Mouse (Mus musculus) frontal cortex, adult (tissue): ENCODE measurements at regions not wholly inside any gene's neighbourhood (a gene's known extent, or its start where the extent isn't known, plus 50 kb on each side); places are given as distances from the start of the nearest gene placed in this dataset.

ENCODE experiments used
- ATAC-seq: cut with Nextera tagmentation; 2 replicates; pipeline ENCODE4 v1.9.2; 2017; ENCODE audit warnings: mild to moderate bottlenecking, moderate library complexity, mixed read lengths; ENCODE audit not compliant: low TSS enrichment

DNA sequence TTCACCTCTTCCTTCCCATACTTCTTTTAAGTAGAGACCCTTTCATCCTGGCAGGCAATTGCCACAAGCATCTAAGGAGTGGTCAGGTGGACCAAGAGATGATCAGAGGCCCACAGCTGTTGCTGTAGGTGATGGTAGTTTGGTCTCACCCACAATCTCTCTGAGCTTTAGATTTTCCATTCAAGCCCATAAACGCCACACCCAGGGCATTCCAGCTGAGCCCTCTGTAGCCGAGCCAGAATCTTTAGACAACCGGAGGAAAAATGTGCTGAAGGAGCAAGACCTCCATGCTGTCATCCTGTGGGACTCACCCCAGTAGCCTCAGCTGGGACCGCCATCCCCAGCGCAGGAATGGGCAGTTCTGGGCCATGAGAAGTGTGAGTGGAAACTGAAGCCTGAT lies 93.7 kb upstream of the Dlx2 start:
- no peak for ATAC-seq

DNA sequence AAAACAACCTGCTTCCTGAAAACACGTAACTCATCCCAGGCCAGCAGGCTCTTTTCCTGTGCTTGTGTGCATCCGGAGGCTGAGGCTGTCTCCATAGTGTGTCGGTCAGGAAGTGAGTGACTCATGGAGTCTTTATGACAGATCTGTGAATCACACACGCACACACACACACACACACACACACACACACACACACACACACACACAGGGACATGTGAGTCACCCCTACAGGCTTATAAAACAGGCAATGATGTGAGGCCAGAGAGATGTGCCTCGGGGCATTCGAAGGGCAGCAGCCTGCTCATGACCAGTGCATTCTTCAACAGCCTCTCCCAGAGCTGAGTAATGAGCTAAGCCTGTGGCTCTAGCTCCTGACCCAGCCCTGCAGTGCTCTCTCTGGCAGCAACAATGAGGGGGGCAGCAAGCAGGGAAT lies 97.5 kb upstream of the Dlx2 start:
- ATAC-seq, result peak; percentile 90

DNA sequence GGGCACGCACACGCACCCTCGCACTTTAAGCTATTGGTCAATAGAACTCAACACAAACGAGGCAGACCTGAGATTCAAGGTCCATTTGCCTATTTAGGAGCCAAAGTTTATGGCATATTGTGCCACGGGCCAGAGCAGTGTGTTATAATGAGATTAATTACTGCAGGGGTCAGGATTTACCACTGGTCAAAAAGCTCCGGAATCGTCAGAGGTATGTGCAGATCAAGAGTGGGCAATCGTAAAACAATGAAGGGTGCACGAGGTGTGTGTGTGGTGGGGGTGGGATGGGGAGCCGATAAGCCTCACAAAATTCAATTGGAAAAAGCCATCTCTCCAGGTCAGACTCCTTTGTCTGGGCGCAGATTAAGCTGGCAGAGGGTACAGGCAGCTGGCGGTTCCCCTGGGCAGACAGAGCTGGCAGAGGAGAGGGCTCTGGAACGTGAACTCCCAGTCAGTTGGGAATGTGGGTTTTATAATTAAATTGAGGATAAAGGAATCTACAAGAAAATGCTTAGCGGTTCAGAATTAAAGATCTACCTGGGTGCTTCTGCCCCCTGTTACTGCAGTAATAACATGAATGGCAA lies 97.4 kb upstream of the Itga6 start:
- ATAC-seq, result no peak

DNA sequence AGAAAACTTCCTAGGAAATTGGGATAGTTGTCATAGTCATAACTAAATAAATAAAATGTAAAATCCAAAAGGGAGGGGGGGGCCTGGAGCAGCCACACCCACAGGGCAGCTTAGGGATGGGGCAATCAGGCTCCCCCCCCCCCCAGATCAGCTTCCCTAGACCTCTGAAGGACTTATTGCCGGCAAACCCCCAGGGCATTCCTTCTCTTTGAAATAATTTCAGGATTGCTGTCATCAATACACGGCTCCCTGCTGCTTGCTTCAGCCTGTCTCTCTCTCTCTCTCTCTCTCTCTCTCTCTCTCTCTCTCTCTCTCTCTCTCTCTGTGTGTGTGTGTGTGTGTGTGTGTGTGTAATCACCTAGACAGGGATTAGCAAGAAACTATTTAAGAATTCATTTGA lies 93.8 kb upstream of the Itga6 start:
- ATAC-seq, result no peak

DNA sequence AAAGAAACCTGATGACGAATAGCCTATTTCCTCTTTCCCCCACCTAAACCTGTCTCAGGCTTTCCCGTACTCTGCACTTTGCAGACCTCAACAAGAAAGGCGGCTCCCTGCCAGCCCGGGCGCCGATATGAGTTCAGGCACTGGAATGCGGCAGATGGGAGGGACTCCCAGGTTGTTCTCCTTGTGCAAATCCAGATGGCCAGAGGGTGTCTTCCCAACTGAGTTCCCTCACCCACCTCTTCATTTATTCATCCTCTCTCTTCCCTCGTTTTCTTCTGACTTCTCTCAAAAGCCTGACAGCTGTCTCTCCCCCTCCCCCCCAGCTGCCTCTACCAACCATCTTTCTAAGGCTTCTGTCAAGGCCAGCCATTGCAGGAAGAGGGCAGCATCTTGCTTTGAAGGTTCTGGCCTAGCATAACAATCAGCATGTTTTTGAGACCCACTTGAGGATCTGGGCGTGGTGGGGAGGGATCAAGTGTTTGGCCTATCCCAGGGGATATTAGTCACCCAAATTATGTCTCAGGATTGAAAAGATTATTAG lies 93.1 kb upstream of the Itga6 start:
- ATAC-seq, result peak; percentile 55; the same call in 1 of the 2 replicates

DNA sequence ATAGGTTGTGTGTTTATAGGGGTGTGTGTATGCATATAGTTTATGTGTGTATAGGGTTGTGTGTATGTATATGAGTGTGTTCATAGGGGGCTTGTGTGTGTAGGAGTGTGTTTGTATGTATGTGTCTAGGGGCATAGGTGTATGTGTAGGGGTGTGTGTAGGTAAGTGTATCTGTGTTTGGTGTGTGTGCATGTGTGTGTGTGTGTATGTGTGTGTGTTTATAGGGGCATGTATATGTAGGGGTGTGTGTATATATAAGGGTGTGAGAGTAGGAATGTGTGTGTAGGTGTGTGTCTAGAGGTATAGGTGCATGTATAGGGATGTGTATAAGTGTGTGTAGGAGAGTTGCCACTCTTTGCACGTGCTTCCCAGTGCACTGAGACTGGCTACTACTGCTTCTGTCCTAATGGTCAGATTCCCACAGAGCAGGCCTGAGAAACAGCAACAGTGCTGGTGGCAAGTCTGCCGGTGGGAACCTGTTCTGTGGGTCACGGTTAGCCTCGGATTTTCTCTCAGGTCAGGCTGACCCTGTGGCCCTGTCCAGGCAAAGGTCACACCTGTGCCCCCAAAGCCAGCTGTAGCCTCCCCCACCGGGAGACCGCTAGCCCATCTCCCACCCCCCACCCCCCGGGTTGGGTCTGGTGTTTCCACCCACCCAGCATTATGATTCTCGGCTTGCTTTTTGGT lies 90.5 kb upstream of the Itga6 start:
- ATAC-seq, result no peak

DNA sequence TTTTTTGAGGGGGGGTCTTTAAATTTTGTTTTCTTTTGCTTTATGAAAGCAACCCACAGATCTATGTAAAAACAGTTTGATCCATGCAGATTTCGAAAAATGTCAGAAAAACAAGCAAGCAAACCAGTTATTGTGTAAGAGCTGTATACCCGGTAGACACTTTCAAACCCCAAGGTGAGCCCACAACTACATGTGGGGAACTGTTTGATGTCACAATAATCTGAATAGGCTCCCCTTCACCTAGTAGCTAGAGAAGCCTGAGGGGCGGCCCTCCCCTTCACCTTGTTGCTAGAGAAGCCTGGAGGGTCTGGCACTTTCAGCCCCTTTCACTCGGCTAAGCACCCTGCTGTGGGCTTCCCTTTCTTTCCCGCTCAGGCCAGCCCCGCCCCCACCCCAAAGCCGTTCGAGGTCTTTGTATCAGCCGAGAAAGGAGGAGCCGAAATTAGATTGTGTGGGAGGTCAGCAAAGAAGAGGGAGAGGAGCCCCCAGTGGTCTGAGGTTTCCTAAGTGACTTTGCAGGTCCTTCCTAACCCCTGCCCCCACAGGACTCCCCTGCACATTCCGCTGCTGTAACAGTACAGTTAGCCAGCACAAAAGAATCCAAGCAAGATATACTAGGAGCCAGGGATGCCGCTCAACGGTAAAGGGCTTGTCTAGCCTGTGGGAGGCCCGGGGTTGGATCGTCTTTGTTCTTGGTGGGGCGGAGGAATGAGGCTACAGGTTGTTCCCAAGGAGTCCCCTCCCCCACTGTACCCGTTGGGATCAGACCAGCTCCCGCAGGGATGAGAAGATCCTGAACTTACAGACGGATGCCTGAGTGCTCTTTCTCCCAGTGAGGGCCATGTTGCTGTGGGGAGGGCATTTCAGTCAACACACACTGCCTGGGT lies 89.7 kb upstream of the Itga6 start:
- no peak for ATAC-seq

DNA sequence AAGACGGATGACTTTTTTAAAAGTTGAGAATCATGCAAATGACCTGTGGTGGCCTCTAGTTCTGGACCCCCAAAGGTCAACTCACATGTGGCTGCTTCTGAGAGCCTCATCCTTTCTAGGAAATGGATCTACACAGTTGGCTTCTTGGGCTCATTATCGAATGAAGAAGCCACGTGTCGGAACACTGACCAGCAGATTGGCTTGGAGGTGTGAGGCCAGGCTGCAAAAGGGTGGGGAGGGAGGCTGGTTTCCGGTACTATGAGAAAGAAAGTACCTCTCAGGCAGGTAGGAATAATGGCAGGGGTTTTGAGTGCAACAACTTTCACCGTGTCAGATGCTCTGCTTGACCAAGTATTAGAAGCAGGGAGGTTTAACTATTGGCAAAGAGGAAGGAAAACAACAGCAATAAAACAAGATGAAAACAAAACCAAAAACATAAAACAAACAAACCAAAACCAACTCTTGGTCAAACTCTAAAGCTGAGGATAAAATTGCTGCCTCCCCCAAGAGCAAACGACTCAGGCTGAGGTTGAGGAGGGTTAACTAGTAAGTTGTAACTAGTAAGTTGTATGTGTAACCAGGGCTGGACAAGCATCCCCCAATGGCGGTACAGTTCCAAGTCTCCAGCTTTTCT lies 88.7 kb upstream of the Itga6 start:
- ATAC-seq, result no peak

DNA sequence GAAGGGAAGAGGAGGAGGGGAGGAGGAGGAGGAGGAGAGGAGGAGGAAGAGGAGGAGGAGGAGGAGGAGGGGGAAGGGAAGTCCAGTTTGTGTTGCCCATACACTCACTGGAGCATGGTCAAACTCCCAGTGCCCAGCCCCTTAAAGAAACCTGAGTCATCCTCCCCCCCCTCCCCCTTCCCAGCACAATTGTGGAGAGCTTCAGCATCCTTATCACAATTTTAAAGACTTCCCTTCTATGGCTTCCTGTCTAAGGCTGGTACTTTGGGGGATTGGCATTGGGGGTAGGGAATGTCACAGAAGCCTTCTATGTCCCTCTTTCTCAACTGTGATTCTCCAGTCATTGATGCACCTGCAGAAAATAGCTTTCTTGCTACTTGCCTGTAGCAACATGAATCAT lies 84.0 kb upstream of the Itga6 start:
- no peak for ATAC-seq

DNA sequence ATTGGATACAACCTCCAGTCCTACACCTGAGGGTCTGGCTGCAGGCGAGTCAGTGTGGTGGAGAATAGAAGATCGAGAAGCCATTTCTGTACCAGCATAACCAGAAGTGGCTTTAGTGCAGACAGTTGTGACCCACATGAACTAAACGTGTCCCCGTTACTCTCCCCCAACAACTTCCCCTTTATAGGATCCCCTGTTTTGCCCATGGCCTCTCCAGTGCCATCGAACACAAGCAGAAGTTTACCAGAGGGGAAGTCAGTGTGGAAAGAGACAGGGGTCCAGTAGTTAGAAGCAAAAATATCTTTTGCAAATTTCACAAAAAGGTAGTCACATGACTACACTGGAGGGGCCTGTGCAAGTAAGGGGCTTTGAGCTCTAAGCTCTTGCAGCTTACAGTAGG lies 83.4 kb upstream of the Itga6 start:
- ATAC-seq, result no peak

DNA sequence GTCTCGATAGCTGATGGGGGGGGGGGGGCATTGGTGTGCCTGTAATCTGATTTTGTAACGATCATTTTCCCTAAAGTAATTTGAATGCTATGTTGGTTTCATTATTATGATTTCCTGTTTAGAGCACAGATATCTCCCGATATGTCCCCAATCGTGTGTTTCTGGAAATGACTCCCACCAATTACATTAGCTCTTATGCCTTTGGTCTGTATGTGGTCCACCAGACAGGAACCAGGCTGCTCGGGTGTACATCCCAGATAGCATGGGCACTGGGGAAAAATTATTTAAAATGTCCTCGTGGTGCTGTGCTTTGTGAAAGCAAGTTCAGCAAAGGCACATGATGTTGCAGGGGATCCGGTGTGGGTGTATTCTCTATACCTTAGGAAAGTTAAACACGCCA lies 82.0 kb upstream of the Itga6 start:
- ATAC-seq, result no peak

DNA sequence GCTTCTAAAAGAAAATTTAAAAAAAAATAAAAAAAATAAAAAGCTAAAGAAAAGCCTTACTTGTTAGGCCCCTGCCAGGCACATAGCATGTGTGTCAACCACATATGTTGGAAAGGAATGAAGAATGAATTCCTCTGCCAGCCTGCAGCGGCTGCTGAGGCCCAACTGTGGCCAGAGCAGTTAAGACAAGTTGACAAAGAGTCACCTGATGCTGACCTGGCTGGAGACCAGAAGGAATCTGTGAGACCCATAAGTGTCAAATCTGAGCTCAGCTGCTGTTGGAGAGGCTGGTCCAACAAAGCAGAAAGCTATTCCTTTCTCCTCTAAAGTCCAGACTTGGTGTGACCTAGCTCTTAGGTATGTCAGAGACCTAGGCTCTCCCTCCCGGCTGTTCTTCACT lies 78.5 kb upstream of the Itga6 start:
- ATAC-seq, result no peak

DNA sequence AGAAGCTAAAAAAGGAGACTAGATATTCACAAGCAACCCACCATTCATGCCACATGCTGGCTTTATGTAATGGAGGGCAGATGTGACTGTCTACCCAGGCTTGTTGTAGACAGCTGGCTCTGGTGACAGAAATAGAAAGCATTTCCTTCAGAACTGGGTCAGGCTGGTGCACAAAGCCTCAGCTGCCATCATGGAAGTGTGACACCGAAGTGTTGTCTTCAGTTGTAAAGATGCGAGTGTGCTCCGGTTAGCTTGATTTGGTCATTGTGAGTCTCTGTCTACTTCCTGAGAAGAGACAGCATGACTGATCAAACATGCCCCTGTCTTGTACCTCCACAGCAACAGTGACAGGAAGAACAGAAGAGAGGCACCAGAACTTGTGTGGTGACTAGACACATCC lies 77.7 kb upstream of the Itga6 start:
- peak; percentile 89 for ATAC-seq

DNA sequence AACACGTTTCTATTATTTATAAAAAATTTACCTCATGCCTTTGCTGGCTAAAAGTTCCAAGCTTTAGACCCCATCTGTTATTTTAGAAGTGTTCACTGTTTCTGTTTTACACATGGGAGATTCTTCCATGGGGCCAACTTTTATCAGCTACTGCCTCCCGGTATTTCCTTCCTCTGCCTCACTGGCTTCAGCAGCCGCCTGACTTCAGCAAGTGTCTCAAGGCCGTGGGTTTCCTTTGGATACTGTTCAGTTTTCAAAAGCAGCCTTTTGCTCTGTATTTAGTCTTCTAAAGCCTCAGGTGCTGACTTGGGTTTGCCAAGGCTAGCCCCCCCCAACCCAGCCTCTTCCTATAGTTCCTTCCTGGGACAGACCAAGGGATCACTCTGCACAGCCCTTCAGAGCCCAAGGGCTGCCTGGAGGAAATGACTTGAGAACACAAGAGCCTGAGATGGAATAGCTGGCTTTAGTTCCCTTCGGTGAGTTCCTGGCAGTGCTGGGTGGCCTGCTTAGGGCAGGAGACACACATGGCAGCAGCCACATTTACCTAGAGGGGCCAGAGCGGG lies 75.1 kb upstream of the Itga6 start:
- ATAC-seq, result no peak

DNA sequence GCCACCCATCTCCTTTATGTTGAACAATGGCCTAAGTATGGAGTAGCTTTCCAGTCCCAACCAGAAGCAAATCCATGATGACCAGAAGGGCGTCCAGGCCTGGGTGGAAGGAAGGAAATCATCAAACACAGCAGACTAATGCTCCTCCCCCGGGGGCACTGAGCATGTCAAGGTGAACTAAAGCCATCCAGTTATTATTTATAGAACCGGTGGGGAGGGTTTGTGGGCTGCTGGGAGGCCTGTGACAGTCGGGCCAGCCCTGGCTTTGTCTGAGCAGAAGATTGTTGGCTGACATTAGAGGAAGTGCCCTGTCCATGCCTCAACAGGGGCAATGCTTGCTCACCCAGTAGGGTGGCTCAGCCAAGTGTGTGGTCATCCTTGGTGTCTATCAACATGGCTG lies 74.5 kb upstream of the Itga6 start:
- ATAC-seq, result no peak

DNA sequence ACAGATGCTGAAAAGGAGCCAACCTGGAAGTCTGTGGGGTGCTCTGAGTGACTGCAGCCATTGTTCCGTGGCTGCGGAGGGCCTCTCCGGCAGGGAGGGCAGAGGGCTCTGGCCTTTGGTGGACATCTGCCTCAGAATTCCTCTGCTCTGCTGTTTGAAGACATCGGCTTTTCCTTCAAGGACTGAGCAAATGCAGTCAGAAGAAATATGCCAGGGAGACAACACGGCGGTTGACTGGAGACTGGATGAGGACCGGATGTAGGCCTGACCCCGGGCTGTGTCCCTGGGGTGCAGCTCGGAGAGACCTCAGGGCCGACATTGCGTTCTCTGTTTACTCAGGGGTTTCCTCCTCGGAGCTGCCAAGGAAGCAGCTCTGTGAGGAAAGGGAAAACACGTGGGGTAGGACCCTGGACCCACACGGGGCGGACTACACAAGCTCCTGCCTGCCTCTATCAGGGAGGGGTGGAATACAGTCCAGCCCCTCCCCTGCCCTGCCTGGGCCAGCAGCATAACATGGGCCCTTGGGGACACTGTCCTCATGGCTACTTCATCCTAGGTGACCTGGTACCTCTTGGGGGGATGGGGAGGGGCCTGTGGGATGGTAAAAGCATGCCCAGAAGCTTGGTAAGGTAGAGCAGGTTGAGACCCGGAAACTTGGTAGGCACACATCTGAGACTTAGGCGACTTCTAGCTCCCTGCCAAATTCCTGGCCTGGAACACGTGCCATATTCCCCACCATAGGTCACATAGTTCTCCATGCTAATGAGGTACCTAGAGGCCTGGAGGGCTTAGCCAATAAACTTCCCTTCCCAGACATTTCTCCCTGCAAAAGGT lies 72.1 kb upstream of the Itga6 start:
- ATAC-seq, result no peak

DNA sequence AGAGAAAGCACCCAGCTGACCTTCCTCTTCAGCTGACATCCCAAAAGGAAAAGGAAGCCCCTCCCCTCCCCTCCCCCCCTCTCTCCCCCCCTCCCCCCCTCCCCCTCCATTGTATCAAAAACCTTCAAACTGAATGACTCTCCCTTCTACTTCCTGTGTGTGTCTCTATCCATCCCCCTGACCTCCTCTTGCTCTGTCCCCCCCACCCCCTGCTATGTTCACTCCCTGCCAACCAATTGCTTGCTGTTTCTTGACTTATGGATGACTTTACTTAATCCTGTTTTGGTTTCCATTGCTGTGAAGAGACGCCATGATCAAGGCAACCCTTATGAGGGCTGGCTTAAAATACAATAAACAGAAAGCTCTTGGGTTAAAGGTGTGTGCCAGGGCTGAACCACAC lies 64.7 kb upstream of the Itga6 start:
- ATAC-seq, result no peak

DNA sequence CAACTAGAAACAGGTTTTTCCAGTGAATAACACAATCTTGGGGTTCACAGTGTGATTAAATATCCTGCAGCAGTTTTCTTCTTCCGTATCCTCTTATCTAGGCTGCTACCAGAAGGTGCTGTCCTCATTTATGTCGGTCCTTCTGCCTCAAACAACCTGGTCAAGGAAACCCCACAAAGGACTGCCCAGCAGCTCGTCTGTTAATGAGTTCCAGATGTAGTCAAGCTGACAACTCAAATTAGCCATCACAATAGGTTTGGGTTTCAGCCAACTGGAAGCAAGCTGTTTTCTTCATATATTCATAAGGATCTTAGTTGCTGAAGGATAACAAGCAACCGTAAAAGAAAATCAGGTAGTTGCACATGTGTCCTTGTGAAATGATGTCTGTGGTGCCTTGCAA lies 64.3 kb upstream of the Itga6 start:
- ATAC-seq, result no peak

DNA sequence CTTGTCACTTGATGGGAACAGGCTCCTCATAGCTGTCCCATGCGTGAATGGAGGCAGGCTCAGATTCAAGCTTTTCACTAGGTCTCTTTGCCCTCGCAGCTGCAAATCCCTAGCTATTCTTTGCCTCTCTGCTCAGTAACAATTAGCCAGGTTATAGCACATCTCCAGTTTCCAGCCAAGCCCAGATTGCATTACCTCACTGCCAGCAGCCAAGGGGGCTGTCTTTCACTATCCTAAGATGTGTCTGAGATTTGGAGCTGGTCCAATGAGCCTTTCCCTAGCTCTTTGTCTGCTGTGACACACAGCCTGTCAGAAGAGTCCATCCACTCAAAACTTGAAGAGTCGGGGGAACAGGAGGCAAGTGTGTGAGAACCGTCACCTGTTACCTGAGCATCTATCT lies 62.0 kb upstream of the Itga6 start:
- ATAC-seq, result no peak

DNA sequence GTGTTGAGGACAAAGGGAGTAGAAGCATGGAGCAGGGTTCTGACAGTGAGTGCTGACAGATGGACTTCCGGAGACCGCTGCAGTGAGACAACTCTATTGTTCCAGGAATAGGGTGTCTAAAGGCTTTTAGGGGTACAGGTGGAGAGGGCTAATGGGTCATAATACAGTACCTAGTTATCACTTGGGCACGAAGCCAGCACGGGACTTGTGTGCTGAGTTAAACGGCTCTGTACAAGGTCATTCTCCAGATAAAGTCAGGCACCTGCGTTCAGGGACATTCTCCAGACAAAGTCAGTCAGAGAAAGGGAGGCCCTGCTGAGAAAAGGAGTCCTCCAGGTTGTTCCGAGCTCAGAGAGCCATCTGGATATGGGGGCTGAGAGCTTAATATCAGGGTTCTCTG lies 60.2 kb upstream of the Itga6 start:
- ATAC-seq, result no peak

DNA sequence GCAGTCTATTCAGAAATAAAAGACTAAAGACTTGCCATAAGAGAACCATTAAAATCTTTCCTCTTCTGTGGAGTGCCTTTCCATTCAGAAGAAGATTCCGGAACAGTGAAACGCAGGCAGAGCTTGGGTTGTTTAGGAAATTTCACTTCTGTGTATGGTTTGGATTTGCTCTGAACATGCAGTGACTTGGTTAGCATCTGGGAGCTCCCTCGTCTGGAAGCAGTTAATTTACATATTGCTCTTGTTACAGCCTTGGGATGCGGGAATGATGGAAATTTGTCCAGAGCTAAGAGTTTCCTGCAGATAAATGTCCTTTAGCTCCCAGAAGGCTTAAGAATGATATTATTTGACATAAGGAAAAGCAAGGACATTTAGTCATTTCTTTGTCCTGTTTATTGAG lies 56.4 kb upstream of the Itga6 start:
- ATAC-seq, result no peak
